Mouse (Mus musculus): ENCODE results near the gene Foxp1. TPM values are rescaled to one million over a fixed set of nuclear protein-coding genes. Genes with fewer than 3 reads are reported as not detected.

The Foxp1 gene
- total and polyA plus RNA-seq, 3 experiments = 16.1 to 42.0 TPM; not detected in 1

DNA sequence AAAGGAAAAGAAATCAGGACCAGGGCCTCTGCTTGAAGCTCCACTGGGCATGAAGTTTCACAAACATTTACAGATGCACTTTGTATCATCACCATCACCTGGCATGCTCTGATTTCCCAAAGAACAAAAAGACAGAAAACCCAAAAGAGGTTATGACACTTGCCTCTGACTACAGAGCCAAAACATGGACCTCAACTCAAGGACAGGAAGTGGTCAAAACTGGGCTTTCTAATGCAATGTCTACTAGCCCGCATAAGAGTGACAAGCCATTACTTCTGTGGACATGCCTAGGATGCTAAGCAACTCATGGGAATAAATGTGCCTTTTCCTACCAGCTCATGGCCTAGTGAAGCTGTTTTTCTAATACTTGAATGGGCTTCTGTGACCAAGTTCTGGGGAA is 526.2 kb downstream of the Foxp1 start:
- DNase-seq (ENCODE audit: low read depth, low spot score) = no peak
- no peaks in the 10 kb centered on the region for H3K79me2 ChIP-seq (ENCODE audit: control insufficient read depth, insufficient read depth, low read length, poor library complexity)
- no peak overlapping the region for H3K27ac ChIP-seq (ENCODE audit: control insufficient read depth, low read depth, low read length)
- H3K27me3 ChIP-seq (ENCODE audit: control insufficient read depth in 1 of 2, insufficient read depth in 2 of 2, low read length in 2 of 2) = no peaks in the 10 kb centered on the region
- H3K9me3 ChIP-seq (replicated peaks; ENCODE audit: insufficient read depth, low read length) = no peaks in the 10 kb centered on the region
- no peak overlapping the region for H3K4me3 ChIP-seq (ENCODE audit: control insufficient read depth in 1 of 2, insufficient read depth in 1 of 2, low read depth in 2 of 2, low read length in 2 of 2)
- no peak overlapping the region for H3K9ac ChIP-seq (ENCODE audit: control insufficient read depth, low read depth, low read length, poor library complexity, severe bottlenecking)
- TF ChIP-seq TBP (IDR thresholded peaks at IDR 0.05; ENCODE audit: low read depth, low read length) (no peak), UBTF (IDR thresholded peaks at IDR 0.05; ENCODE audit: borderline replicate concordance, insufficient read depth, low read depth, low read length) (no peak), ETS1 (IDR thresholded peaks at IDR 0.05; ENCODE audit: low read depth, low read length) (no peak), POLR2AphosphoS5 (IDR thresholded peaks at IDR 0.05; ENCODE audit: borderline replicate concordance, low read depth, low read length) (no peak), CHD2 (IDR thresholded peaks at IDR 0.05; ENCODE audit: low read length) (no peak), TCF12 (IDR thresholded peaks at IDR 0.05; ENCODE audit: low read depth, low read length) (no peak), BHLHE40 (IDR thresholded peaks at IDR 0.05; ENCODE audit: borderline replicate concordance, low read depth, low read length) (no peak), KAT2A (conservative IDR thresholded peaks at IDR 0.05; ENCODE audit: low read depth, low read length) (no peak), E2F4 (IDR thresholded peaks at IDR 0.05; ENCODE audit: borderline replicate concordance, low read depth, low read length) (no peak), USF1 (IDR thresholded peaks at IDR 0.05; ENCODE audit: low read depth, low read length) (no peak), POLR2AphosphoS2 (IDR thresholded peaks at IDR 0.05; ENCODE audit: low read length) (no peak), MAFK (IDR thresholded peaks at IDR 0.05; ENCODE audit: borderline replicate concordance, low read depth, low read length) (no peak), RAD21 (IDR thresholded peaks at IDR 0.05; ENCODE audit: low read depth, low read length) (no peak), NELFE (IDR thresholded peaks at IDR 0.05; ENCODE audit: low read depth, low read length) (no peak), MXI1 (IDR thresholded peaks at IDR 0.05; ENCODE audit: low read depth, low read length) (no peak), USF2 (IDR thresholded peaks at IDR 0.05; ENCODE audit: borderline replicate concordance in 1 of 2, insufficient read depth in 1 of 2, low read depth in 1 of 2, low read length in 2 of 2) (no peak), MAX (IDR thresholded peaks at IDR 0.05; ENCODE audit: low read length) (no peak), GABPA (IDR thresholded peaks at IDR 0.05; ENCODE audit: low read depth, low read length) (no peak), NRF1 (IDR thresholded peaks at IDR 0.05; ENCODE audit: insufficient read depth, low read depth, low read length, poor library complexity, severe bottlenecking) (no peak)
- H3K36me3 ChIP-seq (ENCODE audit: control insufficient read depth in 1 of 2, insufficient read depth in 2 of 2, low read length in 2 of 2) = peaks cover 0 to 12% of the 10 kb centered on the region in 2 experiments; a peak in 2 of 4 replicates
- peaks cover 12 to 17% of the 10 kb centered on the region in 2 experiments for H3K4me1 ChIP-seq (ENCODE audit: control insufficient read depth in 1 of 2, insufficient read depth in 2 of 2, low read length in 2 of 2)

- H3K4me1 ChIP-seq (ENCODE audit: control insufficient read depth in 1 of 2, insufficient read depth in 2 of 2, low read length in 2 of 2) = peaks cover 12 to 17% of the 10 kb centered on the region in 2 experiments
Observed at GRCm38 (mm10) chr6:98995681-98996080, 526.8 kb downstream of the Foxp1 start.

More at GRCm38 (mm10) chr6:98995681-98996080, 526.8 kb downstream of the Foxp1 start:
- Histone ChIP-seq H3K27me3 (ENCODE audit: control insufficient read depth in 1 of 2, insufficient read depth in 2 of 2, low read length in 2 of 2) (no peaks in the 10 kb centered on the region), H3K36me3 (ENCODE audit: control insufficient read depth in 1 of 2, insufficient read depth in 2 of 2, low read length in 2 of 2) (peaks cover 0 to 12% of the 10 kb centered on the region in 2 experiments; a peak in 2 of 4 replicates), H3K4me3 (ENCODE audit: control insufficient read depth in 1 of 2, insufficient read depth in 1 of 2, low read depth in 2 of 2, low read length in 2 of 2) (no peak overlapping the region), H3K9ac (ENCODE audit: control insufficient read depth, low read depth, low read length, poor library complexity, severe bottlenecking) (no peak overlapping the region), H3K9me3 (replicated peaks; ENCODE audit: insufficient read depth, low read length) (no peaks in the 10 kb centered on the region), H3K27ac (ENCODE audit: control insufficient read depth, low read depth, low read length) (no peak overlapping the region), H3K79me2 (ENCODE audit: control insufficient read depth, insufficient read depth, low read length, poor library complexity) (no peaks in the 10 kb centered on the region)
- TF ChIP-seq SIN3A (IDR thresholded peaks at IDR 0.05; ENCODE audit: low read length) (no peak), KAT2A (conservative IDR thresholded peaks at IDR 0.05; ENCODE audit: low read depth, low read length) (no peak), USF2 (IDR thresholded peaks at IDR 0.05; ENCODE audit: borderline replicate concordance in 1 of 2, insufficient read depth in 1 of 2, low read depth in 1 of 2, low read length in 2 of 2) (no peak), CHD2 (IDR thresholded peaks at IDR 0.05; ENCODE audit: low read length) (no peak), UBTF (IDR thresholded peaks at IDR 0.05; ENCODE audit: borderline replicate concordance, insufficient read depth, low read depth, low read length) (no peak), MAFK (IDR thresholded peaks at IDR 0.05; ENCODE audit: borderline replicate concordance, low read depth, low read length) (no peak), POLR2AphosphoS2 (IDR thresholded peaks at IDR 0.05; ENCODE audit: low read length) (no peak), TBP (IDR thresholded peaks at IDR 0.05; ENCODE audit: low read depth, low read length) (no peak), POLR2A (IDR thresholded peaks at IDR 0.05; ENCODE audit: control insufficient read depth in 1 of 2, insufficient read depth in 1 of 2, low read depth in 1 of 2, low read length in 2 of 2, poor library complexity in 1 of 2) (no peak), ZNF384 (IDR thresholded peaks at IDR 0.05; ENCODE audit: low read depth, low read length) (no peak), JUND (IDR thresholded peaks at IDR 0.05; ENCODE audit: low read depth, low read length) (no peak), E2F4 (IDR thresholded peaks at IDR 0.05; ENCODE audit: borderline replicate concordance, low read depth, low read length) (no peak), MAZ (IDR thresholded peaks at IDR 0.05; ENCODE audit: low read depth, low read length) (no peak), NELFE (IDR thresholded peaks at IDR 0.05; ENCODE audit: low read depth, low read length) (no peak), CTCF (IDR thresholded peaks at IDR 0.05 in 2 of 3, conservative IDR thresholded peaks at IDR 0.05 in 1 of 3; ENCODE audit: control insufficient read depth in 1 of 3, insufficient read depth in 1 of 3, low read depth in 2 of 3, low read length in 3 of 3, poor library complexity in 1 of 3, severe bottlenecking in 1 of 3) (no peak), RCOR1 (IDR thresholded peaks at IDR 0.05; ENCODE audit: low read depth, low read length) (no peak)
- no peak for DNase-seq (ENCODE audit: low read depth, low spot score)

Measured in MEL (cell line).